Mouse (Mus musculus) stomach, embryonic 16.5 days (tissue): Measurements from ENCODE around the gene Trim10. TPM values are rescaled to one million over a fixed set of nuclear protein-coding genes. Genes with fewer than 3 reads are reported as not detected.

Source experiments
- ATAC-seq: fragments of 200-750 bp; cut with Nextera tagmentation; 2 replicates; pipeline ENCODE4 v1.8.0; 2017; ENCODE audit warnings: moderate number of reproducible peaks, moderate TSS enrichment; ENCODE audit not compliant: insufficient read depth, low FRiP score
- H3K27ac ChIP-seq: fragments of 300-500 bp; sonication (generic); 2 replicates; pipeline ENCODE4 v1.5.1; 2014; ENCODE audit warnings: low read length
- H3K27me3 ChIP-seq: fragments of 300-500 bp; sonication (generic); 2 replicates; pipeline ENCODE4 v1.6.1; 2014; ENCODE audit warnings: low read length, control low read depth, mixed read lengths; ENCODE audit not compliant: control insufficient read depth, insufficient read depth
- H3K36me3 ChIP-seq: fragments of 300-500 bp; sonication (generic); 2 replicates; pipeline ENCODE4 v1.6.1; 2014; ENCODE audit warnings: low read length; ENCODE audit not compliant: control insufficient read depth, insufficient read depth
- H3K4me1 ChIP-seq: fragments of 300-500 bp; sonication (generic); 2 replicates; pipeline ENCODE4 v1.6.1; 2014; ENCODE audit warnings: low read length, control low read depth, mixed read lengths; ENCODE audit not compliant: control insufficient read depth, insufficient read depth
- H3K4me2 ChIP-seq: fragments of 300-500 bp; sonication (generic); 2 replicates; pipeline ENCODE4 v1.6.1; 2014; ENCODE audit warnings: low read depth, low read length, mixed read lengths
- H3K4me3 ChIP-seq: fragments of 300-500 bp; sonication (generic); replicated peaks from 2 replicates; pipeline ENCODE4 v1.5.1; 2014; ENCODE audit warnings: mild to moderate bottlenecking, low read length
- H3K9ac ChIP-seq: fragments of 300-500 bp; sonication (generic); 2 replicates; pipeline ENCODE4 v1.6.1; 2014; ENCODE audit warnings: low read length
- H3K9me3 ChIP-seq: fragments of 300-500 bp; sonication (generic); replicated peaks from 2 replicates; pipeline ENCODE4 v1.6.1; 2016; ENCODE audit warnings: low read length, control low read depth; ENCODE audit not compliant: control insufficient read depth
- WGBS: fragments of 180-500 bp; shearing (Covaris S2); extraction: QIAGEN DNeasy Blood & Tissue Kit; methylation state at CpG from one replicate; pipeline ENCODE4 v1.1.7; 2014; 5-methylcytosine and 5-hydroxymethylcytosine counted together
- polyA plus RNA-seq: library from polyadenylated mRNA; unstranded; fragments of >200 nt; fragmentation: Nextera tagmentation; extraction: Ambion mirVana; gene quantifications from 2 replicates; pipeline ENCODE4 v1.2.1, GENCODE M21; 2015

Gene Trim10
- polyA plus RNA-seq, 1 experiment from 2014 or later: 12.4 TPM

GRCm38 (mm10) chr17:36896583-36896982 lies 27.2 kb downstream of the Trim10 start:
- no peak for ATAC-seq
- no peak overlapping the region for H3K4me3 ChIP-seq
- WGBS: 76% methylated on average over 1 of the region's 1 CpGs
- H3K9ac ChIP-seq: no peak overlapping the region
- H3K27me3 ChIP-seq: no peaks in the 10 kb centered on the region
- H3K4me2 ChIP-seq: no peak overlapping the region
- H3K9me3 ChIP-seq: no peaks in the 10 kb centered on the region
- no peaks in the 10 kb centered on the region for H3K4me1 ChIP-seq
- H3K36me3 ChIP-seq: no peaks in the 10 kb centered on the region
- no peak overlapping the region for H3K27ac ChIP-seq

- Histone ChIP-seq H3K4me1 (no peaks in the 10 kb centered on the region), H3K4me2 (no peak overlapping the region), H3K4me3 (no peak overlapping the region), H3K27ac (no peak overlapping the region), H3K36me3 (no peaks in the 10 kb centered on the region), H3K9ac (no peak overlapping the region), H3K9me3 (no peaks in the 10 kb centered on the region), H3K27me3 (no peaks in the 10 kb centered on the region)
- peak; percentile 67; the same call in 1 of the 2 replicates for ATAC-seq
These were observed 27.7 kb downstream of the Trim10 start for GRCm38 (mm10) chr17:36897065-36897464.

GRCm38 (mm10) chr17:36897552-36898205 lies 28.3 kb downstream of the Trim10 start, which contains the start of gene Trim31:
Gene Trim31, plus strand, starts transcription at chr17:36898118.
- Histone ChIP-seq H3K36me3 (no peaks in the 10 kb centered on the region), H3K27ac (peak within 1 kb of the TSS; percentile 50), H3K9me3 (no peaks in the 10 kb centered on the region), H3K4me1 (no peaks in the 10 kb centered on the region), H3K4me2 (no peak within 1 kb of the TSS), H3K4me3 (no peak within 1 kb of the TSS), H3K27me3 (no peaks in the 10 kb centered on the region), H3K9ac (no peak within 1 kb of the TSS)
- ATAC-seq: no peak
- 54% methylated on average over 6 of the region's 6 CpGs for WGBS

GRCm38 (mm10) chr17:36899376-36899775 lies 30.0 kb downstream of the Trim10 start:
- Histone ChIP-seq H3K4me2 (no peak overlapping the region), H3K27ac (no peak overlapping the region), H3K27me3 (no peaks in the 10 kb centered on the region), H3K4me1 (no peaks in the 10 kb centered on the region), H3K9me3 (no peaks in the 10 kb centered on the region), H3K4me3 (no peak overlapping the region), H3K9ac (no peak overlapping the region), H3K36me3 (no peaks in the 10 kb centered on the region)
- WGBS: 83% methylated on average over 4 of the region's 4 CpGs
- no peak for ATAC-seq

- Histone ChIP-seq H3K36me3 (no peaks in the 10 kb centered on the region), H3K4me2 (no peak overlapping the region), H3K9me3 (no peaks in the 10 kb centered on the region), H3K4me1 (no peaks in the 10 kb centered on the region), H3K27me3 (no peaks in the 10 kb centered on the region), H3K9ac (no peak overlapping the region), H3K4me3 (no peak overlapping the region), H3K27ac (no peak overlapping the region)
- WGBS: 75% methylated on average over 5 of the region's 5 CpGs
- ATAC-seq: no peak
These were observed 30.6 kb downstream of the Trim10 start for GRCm38 (mm10) chr17:36900001-36900400.

- no peak overlapping the region for H3K27ac ChIP-seq
- no peak overlapping the region for H3K9ac ChIP-seq
- no peaks in the 10 kb centered on the region for H3K27me3 ChIP-seq
- no peak overlapping the region for H3K4me3 ChIP-seq
- H3K9me3 ChIP-seq: no peaks in the 10 kb centered on the region
- no peaks in the 10 kb centered on the region for H3K4me1 ChIP-seq
- no peaks in the 10 kb centered on the region for H3K36me3 ChIP-seq
- no peak for ATAC-seq
- 35% methylated on average over 1 of the region's 1 CpGs for WGBS
- H3K4me2 ChIP-seq: no peak overlapping the region
These were observed 31.3 kb downstream of the Trim10 start for GRCm38 (mm10) chr17:36900691-36901090.

- Histone ChIP-seq H3K27ac (no peak overlapping the region), H3K9me3 (no peaks in the 10 kb centered on the region), H3K4me2 (no peak overlapping the region), H3K4me3 (no peak overlapping the region), H3K4me1 (no peaks in the 10 kb centered on the region), H3K27me3 (no peaks in the 10 kb centered on the region), H3K9ac (no peak overlapping the region), H3K36me3 (no peaks in the 10 kb centered on the region)
- ATAC-seq: no peak
- WGBS: 63% methylated on average over 3 of the region's 3 CpGs
These were observed 34.3 kb downstream of the Trim10 start for GRCm38 (mm10) chr17:36903651-36904050.

- Histone ChIP-seq H3K4me2 (no peak overlapping the region), H3K4me3 (no peak overlapping the region), H3K9me3 (no peaks in the 10 kb centered on the region), H3K36me3 (no peaks in the 10 kb centered on the region), H3K27me3 (no peaks in the 10 kb centered on the region), H3K27ac (no peak overlapping the region), H3K4me1 (no peaks in the 10 kb centered on the region), H3K9ac (no peak overlapping the region)
- ATAC-seq: no peak
- WGBS: 46% methylated on average over 1 of the region's 1 CpGs
These were observed 38.9 kb downstream of the Trim10 start for GRCm38 (mm10) chr17:36908235-36908634.

GRCm38 (mm10) chr17:36909802-36910201 lies 40.4 kb downstream of the Trim10 start:
- no peak for ATAC-seq
- H3K27ac ChIP-seq: no peak overlapping the region
- H3K4me1 ChIP-seq: no peaks in the 10 kb centered on the region
- no peaks in the 10 kb centered on the region for H3K9me3 ChIP-seq
- no peak overlapping the region for H3K4me2 ChIP-seq
- 39% methylated on average over 4 of the region's 4 CpGs for WGBS
- H3K27me3 ChIP-seq: no peaks in the 10 kb centered on the region
- H3K36me3 ChIP-seq: no peaks in the 10 kb centered on the region
- no peak overlapping the region for H3K4me3 ChIP-seq
- no peak overlapping the region for H3K9ac ChIP-seq
